29 mouse cellular contexts compared by ENCODE assay signal in genomic region chr1:156113884-156114499, GRCm38 (mm10).
DNase-seq lines count a peak whose midpoint lies in the region; ATAC-seq and TF ChIP-seq lines count a peak whose summit lies in the region.
"Had no signal": no experiment of that assay in that cellular context is flagged by ENCODE, and none has a peak within 500 bp of the region (broad histone marks: within the 10 kb centered on the region; RNA-seq: fewer than 3 reads in every experiment).

No protein-coding gene starts in this region.

- peak overlapping the region; percentile 16; the same call in 1 of the 2 replicates for H3K27ac ChIP-seq in heart, embryonic 10.5 days
- 0 out of 2 replicates have a peak overlapping the region, but pooled peaks have one; percentile 24 for H3K27ac ChIP-seq in liver, embryonic 15.5 days (replicated peaks)
- no peak overlapping the region for H3K27ac ChIP-seq in midbrain, embryonic 10.5 days (replicated peaks)
- H3K27ac ChIP-seq in thymus, adult 2 months (ENCODE audit: control insufficient read depth, insufficient read depth, low read length): no peak overlapping the region
- H3K27ac ChIP-seq: embryonic facial prominence, embryonic 12.5 days; hindbrain, embryonic 15.5 days; kidney, embryonic 15.5 days; left cerebral cortex, adult 2 months; limb, embryonic 12.5 days; stomach, postnatal 0 days had no signal

- H3K9ac ChIP-seq in liver, embryonic 15.5 days: no peak overlapping the region
- H3K9ac ChIP-seq: embryonic facial prominence, embryonic 12.5 days; hindbrain, embryonic 15.5 days; kidney, embryonic 15.5 days; limb, embryonic 12.5 days had no signal

- H3K27me3 ChIP-seq in heart, embryonic 10.5 days (ENCODE audit: insufficient read depth, poor library complexity, severe bottlenecking): no peaks in the 10 kb centered on the region
- no peaks in the 10 kb centered on the region for H3K27me3 ChIP-seq in megakaryocyte, embryonic 14.5 days (replicated peaks)
- H3K27me3 ChIP-seq in liver, embryonic 15.5 days: no peaks in the 10 kb centered on the region
- H3K27me3 ChIP-seq in midbrain, embryonic 10.5 days (ENCODE audit: low read depth, poor library complexity, severe bottlenecking): no peaks in the 10 kb centered on the region
- H3K27me3 ChIP-seq in thymus, adult 2 months (ENCODE audit: control insufficient read depth, insufficient read depth, low read length): no peaks in the 10 kb centered on the region
- H3K27me3 ChIP-seq: embryonic facial prominence, embryonic 12.5 days; hindbrain, embryonic 15.5 days had no signal

- no peak for DNase-seq in heart, embryonic 10.5 days (ENCODE audit: low spot score)
- DNase-seq in heart, adult 8-10 months (ENCODE audit: low spot score): no peak
- no peak for DNase-seq in midbrain, embryonic 10.5 days (ENCODE audit: low spot score)
- no peak for DNase-seq in thymus, adult 2 months
- DNase-seq in adrenal gland, postnatal 25 days: no peak
- DNase-seq: adrenal gland, adult 2 months; cerebellum, adult 8-10 months; cerebellum, postnatal 25 days; gastrocnemius, postnatal 14 days; heart, adult 11 months; kidney, adult 18-20 months; kidney, postnatal 25 days; lung, postnatal 36 days; right cerebral cortex, postnatal 4 days; thymus, adult 18-20 months; thymus, postnatal 36 days had no signal

- TF ChIP-seq POLR2A in thymus, adult 2 months (IDR thresholded peaks at IDR 0.05; ENCODE audit: control insufficient read depth, extremely low read depth, insufficient read depth, low read length, poor library complexity): no peak

- no peaks in the 10 kb centered on the region for H3K36me3 ChIP-seq in heart, embryonic 10.5 days
- no peaks in the 10 kb centered on the region for H3K36me3 ChIP-seq in megakaryocyte, embryonic 14.5 days (replicated peaks; ENCODE audit: low read length)
- H3K36me3 ChIP-seq in liver, embryonic 15.5 days (replicated peaks): no peaks in the 10 kb centered on the region
- no peaks in the 10 kb centered on the region for H3K36me3 ChIP-seq in midbrain, embryonic 10.5 days
- H3K36me3 ChIP-seq in thymus, adult 2 months (ENCODE audit: control insufficient read depth, insufficient read depth, low read length): no peaks in the 10 kb centered on the region
- H3K36me3 ChIP-seq: embryonic facial prominence, embryonic 12.5 days; hindbrain, embryonic 15.5 days; kidney, embryonic 15.5 days; limb, embryonic 12.5 days had no signal

- WGBS in heart, embryonic 10.5 days: 62% methylated on average over 8 of the region's 8 CpGs
- WGBS in liver, embryonic 15.5 days (ENCODE audit: insufficient replicate concordance): 17% methylated on average over 8 of the region's 8 CpGs
- WGBS in midbrain, embryonic 10.5 days: 87% methylated on average over 8 of the region's 8 CpGs
- 67% methylated on average over 8 of the region's 8 CpGs for WGBS in thymus, adult 2 months

- peaks cover 25% of the 10 kb centered on the region for H3K4me1 ChIP-seq in heart, embryonic 10.5 days
- peaks cover 84% of the 10 kb centered on the region for H3K4me1 ChIP-seq in megakaryocyte, embryonic 14.5 days
- peaks cover 28% of the 10 kb centered on the region for H3K4me1 ChIP-seq in liver, embryonic 15.5 days (replicated peaks)
- H3K4me1 ChIP-seq in midbrain, embryonic 10.5 days: peaks cover 23% of the 10 kb centered on the region
- no peaks in the 10 kb centered on the region for H3K4me1 ChIP-seq in thymus, adult 2 months (replicated peaks; ENCODE audit: control insufficient read depth, insufficient read depth, low read length)

- no peaks in the 10 kb centered on the region for H3K9me3 ChIP-seq in heart, embryonic 10.5 days
- H3K9me3 ChIP-seq in megakaryocyte, embryonic 14.5 days: no peaks in the 10 kb centered on the region
- no peaks in the 10 kb centered on the region for H3K9me3 ChIP-seq in liver, embryonic 15.5 days (replicated peaks)
- H3K9me3 ChIP-seq in midbrain, embryonic 10.5 days (replicated peaks): no peaks in the 10 kb centered on the region
- H3K9me3 ChIP-seq: embryonic facial prominence, embryonic 12.5 days; hindbrain, embryonic 15.5 days; kidney, embryonic 15.5 days; limb, embryonic 12.5 days had no signal

- H3K4me3 ChIP-seq in heart, embryonic 10.5 days: no peak overlapping the region
- H3K4me3 ChIP-seq in megakaryocyte, embryonic 14.5 days (replicated peaks): peak overlapping the region; percentile 87
- H3K4me3 ChIP-seq in liver, embryonic 15.5 days (replicated peaks): no peak overlapping the region
- no peak overlapping the region for H3K4me3 ChIP-seq in midbrain, embryonic 10.5 days
- no peak overlapping the region for H3K4me3 ChIP-seq in thymus, adult 2 months (ENCODE audit: control insufficient read depth, insufficient read depth, low read length)
- H3K4me3 ChIP-seq: embryonic facial prominence, embryonic 12.5 days; hindbrain, embryonic 15.5 days; kidney, embryonic 15.5 days; left cerebral cortex, adult 2 months; limb, embryonic 12.5 days had no signal

- H3K4me2 ChIP-seq in liver, embryonic 15.5 days: no peak overlapping the region
- H3K4me2 ChIP-seq: embryonic facial prominence, embryonic 12.5 days; hindbrain, embryonic 15.5 days; kidney, embryonic 15.5 days; limb, embryonic 12.5 days; midbrain, embryonic 11.5 days had no signal

- TF ChIP-seq CTCF in thymus, adult 2 months (IDR thresholded peaks at IDR 0.05; ENCODE audit: borderline replicate concordance, control insufficient read depth, extremely low read depth, insufficient read depth, low read length, poor library complexity): no peak

- no peak for ATAC-seq in megakaryocyte, adult 5-6 weeks (ENCODE audit: poor library complexity, severe bottlenecking)
- ATAC-seq in liver, embryonic 15.5 days (ENCODE audit: insufficient read depth): 0 out of 2 replicates have a peak, but pooled peaks have one; percentile 51
- ATAC-seq: activated CD4-positive, CD25-positive, alpha-beta regulatory T cell, adult 4 months; forebrain, embryonic 14.5 days; midbrain, embryonic 16.5 days had no signal

Comparison
In these comparisons a context has a peak if more than half of its experiments do, and no peak if none do; other contexts are left out.
1. H3K27ac ChIP-seq: peak in heart, embryonic 10.5 days (single experiment) and liver, embryonic 15.5 days (single experiment); none in midbrain, embryonic 10.5 days (single experiment) and thymus, adult 2 months (single experiment).